Mouse (Mus musculus): Measurements from ENCODE around the gene Nup107.

DNA sequence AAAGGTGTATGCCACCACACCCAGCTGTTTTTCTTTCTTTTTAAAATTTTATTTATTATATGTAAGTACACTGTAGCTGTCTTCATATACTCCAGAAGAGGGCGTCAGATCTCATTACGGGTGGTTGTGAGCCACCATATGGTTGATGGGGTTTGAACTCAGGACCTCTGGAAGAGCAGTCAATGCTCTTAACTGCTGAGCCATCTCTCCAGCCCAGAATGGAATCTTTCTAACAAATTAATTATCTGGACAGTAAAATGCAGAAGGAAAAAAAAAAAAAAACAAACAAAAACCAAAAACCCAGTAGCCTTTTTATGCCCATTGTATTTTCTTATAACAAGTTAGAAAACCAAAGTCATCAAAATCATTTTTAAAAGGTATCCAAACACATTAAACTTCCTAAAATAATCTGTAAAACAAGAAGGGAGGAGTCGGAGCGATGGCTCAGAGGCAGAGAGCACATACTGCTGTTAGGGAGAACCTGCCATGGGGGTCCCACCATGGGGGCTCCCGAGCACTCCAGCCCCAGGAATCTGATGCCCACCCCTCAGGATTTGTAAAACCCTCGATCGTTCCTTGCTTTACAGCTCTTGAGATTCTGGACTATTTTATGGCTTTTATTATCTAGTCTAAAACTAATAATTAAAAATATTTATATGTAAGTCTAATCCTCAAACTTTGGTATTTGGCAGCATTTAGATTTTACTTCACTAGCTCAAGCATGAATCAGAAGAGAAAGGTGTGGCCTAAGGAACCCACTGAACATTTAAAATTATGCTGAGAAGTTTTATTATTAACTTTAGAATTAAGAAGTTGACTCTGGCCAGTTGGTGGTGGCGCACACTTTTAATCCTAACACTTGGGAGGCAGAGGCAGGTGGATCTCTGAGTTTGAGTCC lies 38.5 kb downstream of the Nup107 start:
- TF ChIP-seq POLR2A (IDR thresholded peaks at IDR 0.05; ENCODE audit: control insufficient read depth in 1 of 2, insufficient read depth in 1 of 2, low read depth in 1 of 2, low read length in 2 of 2, poor library complexity in 1 of 2) (no peak), CTCF (IDR thresholded peaks at IDR 0.05 in 2 of 3, conservative IDR thresholded peaks at IDR 0.05 in 1 of 3; ENCODE audit: control insufficient read depth in 1 of 3, insufficient read depth in 1 of 3, low read depth in 2 of 3, low read length in 3 of 3, poor library complexity in 1 of 3, severe bottlenecking in 1 of 3) (no peak), ZC3H11A (IDR thresholded peaks at IDR 0.05; ENCODE audit: low read depth, low read length) (no peak)
